Mouse (Mus musculus): ENCODE data around the gene Cenpv.

DNA sequence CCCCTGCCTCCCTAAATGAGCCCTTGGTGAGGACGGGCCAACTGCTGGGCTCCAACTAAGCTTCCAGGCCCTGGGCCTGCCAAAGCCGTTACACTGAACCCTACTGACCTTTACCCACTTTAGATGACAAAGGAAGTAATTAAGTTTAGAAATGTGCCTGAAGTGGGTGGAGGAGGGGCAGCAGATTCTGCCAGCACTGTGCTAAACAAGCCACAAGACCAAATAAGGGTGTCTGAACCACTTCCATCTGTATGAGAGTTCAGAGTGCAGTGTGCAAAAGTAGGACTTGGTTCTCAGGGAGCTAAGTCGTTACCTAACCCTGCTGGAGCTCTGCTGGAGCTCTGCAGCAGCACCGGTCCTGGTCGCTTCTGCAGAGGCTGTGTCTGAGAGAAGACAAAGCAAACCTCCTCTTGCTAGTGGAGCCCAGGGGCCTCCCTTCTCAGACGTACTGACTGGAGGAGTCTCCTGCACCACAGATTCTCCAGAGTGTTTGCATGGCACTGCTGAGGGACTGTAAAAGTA, 44.2 kb downstream of the Cenpv start:
- TF ChIP-seq POLR2A (IDR thresholded peaks at IDR 0.05; ENCODE audit: low read depth, low read length) = peak; percentile 29; the same call in 1 of the 2 replicates
- TF ChIP-seq CTCF (IDR thresholded peaks at IDR 0.05; ENCODE audit: borderline replicate concordance, insufficient read depth, low read length) = no peak
